Mouse (Mus musculus) liver, embryonic 14.5 days (tissue): ENCODE measurements around the gene Tns4. TPM values are rescaled to one million over a fixed set of nuclear protein-coding genes. Genes with fewer than 3 reads are reported as not detected.
A peak's percentile ranks its signal among the peaks of the same experiment; 100 is the strongest.

Experiments used
- ATAC-seq: fragments of 200-750 bp; cut with Nextera tagmentation; 2 replicates; pipeline ENCODE4 v1.8.0; 2017; ENCODE audit warnings: moderate number of reproducible peaks, mild to moderate bottlenecking, moderate library complexity; ENCODE audit not compliant: insufficient read depth
- DNase-seq, 3 experiments: peaks; one replicate each; pipeline ENCODE4 v3.0.0-alpha.2; 2012 to 2013; ENCODE audit warnings: low read depth in 3 of 3, low spot score in 3 of 3
- H3K27ac ChIP-seq: fragments of 300-500 bp; sonication (generic); 2 replicates; pipeline ENCODE4 v1.5.1; 2014; ENCODE audit warnings: moderate library complexity, mild to moderate bottlenecking, control low read depth, inconsistent platforms
- H3K27me3 ChIP-seq: fragments of 300-500 bp; sonication (generic); 2 replicates; pipeline ENCODE4 v1.6.1; 2014; ENCODE audit warnings: mild to moderate bottlenecking, low read length, moderate library complexity; ENCODE audit not compliant: control insufficient read depth, insufficient read depth
- H3K36me3 ChIP-seq: fragments of 300-500 bp; sonication (generic); replicated peaks from 2 replicates; pipeline ENCODE4 v1.6.1; 2014; ENCODE audit warnings: low read depth; ENCODE audit not compliant: control insufficient read depth, insufficient read depth
- H3K4me1 ChIP-seq, 2 experiments: fragments of 200-500 bp in 1 of 2; fragments of 300-500 bp in 1 of 2; sonication (generic) in 1 of 2; replicated peaks; 2 replicates each; pipeline ENCODE4 v1.6.1; 2012 to 2014; ENCODE audit warnings: antibody characterized with exemption in 1 of 2, inconsistent platforms in 1 of 2, low read length in 1 of 2; ENCODE audit not compliant: control insufficient read depth in 2 of 2, insufficient read depth in 2 of 2
- H3K4me2 ChIP-seq: fragments of 300-500 bp; sonication (generic); 2 replicates; pipeline ENCODE4 v1.6.1; 2014; ENCODE audit warnings: low read depth, mild to moderate bottlenecking, control low read depth, moderate library complexity
- H3K4me3 ChIP-seq, 2 experiments: fragments of 200-500 bp in 1 of 2; fragments of 300-500 bp in 1 of 2; sonication (generic) in 1 of 2; 2 replicates each; pipeline ENCODE4 v1.5.1; 2012 to 2014; ENCODE audit warnings: low read depth in 2 of 2, low read length in 2 of 2, mild to moderate bottlenecking in 2 of 2, control low read depth in 1 of 2, inconsistent platforms in 1 of 2, moderate library complexity in 1 of 2; ENCODE audit not compliant: insufficient read depth in 1 of 2
- H3K9ac ChIP-seq: fragments of 300-500 bp; sonication (generic); replicated peaks from 2 replicates; pipeline ENCODE4 v1.6.1; 2014; ENCODE audit warnings: mild to moderate bottlenecking, control low read depth, moderate library complexity
- H3K9me3 ChIP-seq: fragments of 300-500 bp; sonication (generic); 2 replicates; pipeline ENCODE4 v1.6.1; 2016; ENCODE audit warnings: low read length, mixed read lengths; ENCODE audit not compliant: control insufficient read depth
- CTCF ChIP-seq: IDR thresholded peaks from 2 replicates; pipeline ENCODE4 v1.5.1; 2016; ENCODE audit warnings: antibody characterized with exemption, low read depth, control low read depth
- EP300 ChIP-seq: IDR thresholded peaks from 2 replicates; pipeline ENCODE4 v1.6.1; 2016; ENCODE audit warnings: antibody characterized with exemption, low read depth
- WGBS: fragments of 180-500 bp; shearing (Covaris S2); extraction: QIAGEN DNeasy Blood & Tissue Kit; methylation state at CpG from one replicate; pipeline ENCODE4 v1.1.7; 2014; ENCODE audit not compliant: insufficient replicate concordance; 5-methylcytosine and 5-hydroxymethylcytosine counted together
- polyA plus RNA-seq, 2 experiments: library from polyadenylated mRNA; depleted of rRNA in 1 of 2; stranded (reverse) in 1 of 2; unstranded in 1 of 2; fragments of >200 nt; fragmentation: Nextera tagmentation in 1 of 2; extraction: Ambion mirVana in 1 of 2; gene quantifications; 2 replicates each; pipeline versions ENCODE4 v1.2.1 to v1.2.3; 2012 to 2014

Tns4 gene
- polyA plus RNA-seq, 2 experiments = 0.09 to 0.36 TPM

GRCm38 (mm10) chr11:99047120-99047519 lies 42.0 kb downstream of the Tns4 start:
- Histone ChIP-seq H3K9ac (no peak overlapping the region), H3K9me3 (no peaks in the 10 kb centered on the region), H3K4me3 (no peak overlapping the region), H3K4me1 (peaks cover 0 to 12% of the 10 kb centered on the region in 2 experiments; a peak in 2 of 4 replicates), H3K36me3 (no peaks in the 10 kb centered on the region; the same call in 1 of the 2 replicates), H3K27ac (no peak overlapping the region), H3K27me3 (peaks cover 9% of the 10 kb centered on the region), H3K4me2 (no peak overlapping the region)
- 59% methylated on average over 5 of the region's 5 CpGs for WGBS
- TF ChIP-seq CTCF = no peak
- TF ChIP-seq EP300 = no peak
- ATAC-seq (no peak), DNase-seq (no peak)

GRCm38 (mm10) chr11:99045159-99045889 lies 43.8 kb downstream of the Tns4 start:
- Histone ChIP-seq H3K4me3 (no peak overlapping the region), H3K9me3 (no peaks in the 10 kb centered on the region), H3K27me3 (peaks cover 27% of the 10 kb centered on the region), H3K4me1 (peaks cover 0 to 14% of the 10 kb centered on the region in 2 experiments; a peak in 2 of 4 replicates), H3K27ac (no peak overlapping the region), H3K36me3 (no peaks in the 10 kb centered on the region; the same call in 1 of the 2 replicates), H3K4me2 (peak overlapping the region; percentile 11), H3K9ac (no peak overlapping the region)
- DNase-seq (peak in 2 of 3 experiments; percentile 37 to 41), ATAC-seq (peak; percentile 66)
- WGBS = 66% methylated on average over 12 of the region's 12 CpGs
- TF ChIP-seq CTCF = no peak
- TF ChIP-seq EP300 = no peak

DNA sequence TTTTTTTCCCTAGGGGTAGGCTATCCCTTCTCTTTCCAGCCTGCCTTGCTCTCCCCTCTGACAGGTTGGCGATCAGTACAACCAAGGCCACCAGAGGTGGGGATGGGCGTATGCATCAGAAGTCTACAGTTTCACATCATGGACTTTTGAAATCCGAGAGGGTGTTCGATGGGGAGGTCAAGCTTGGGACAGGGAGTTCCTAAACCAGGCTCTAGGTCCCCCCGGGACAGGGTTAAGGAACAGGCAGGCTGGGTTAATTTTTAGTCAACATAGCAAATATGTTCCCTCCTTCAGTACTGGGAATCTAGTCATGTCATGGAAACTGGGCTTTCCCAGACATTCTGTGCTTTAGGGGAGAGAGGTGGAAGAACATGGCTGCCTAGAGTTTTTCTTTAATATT lies 44.8 kb downstream of the Tns4 start:
- peak; percentile 36 for ATAC-seq
- H3K4me1 ChIP-seq = peaks cover 0 to 14% of the 10 kb centered on the region in 2 experiments; a peak in 2 of 4 replicates
- TF ChIP-seq EP300 (no peak), CTCF (no peak)
- WGBS = 66% methylated on average over 5 of the region's 5 CpGs
- no peaks in the 10 kb centered on the region for H3K9me3 ChIP-seq
- peak in 1 of 3 experiments; percentile 32 for DNase-seq
- H3K27me3 ChIP-seq = peaks cover 37% of the 10 kb centered on the region
- no peak overlapping the region for H3K27ac ChIP-seq
- peak overlapping the region; percentile 46 for H3K4me2 ChIP-seq
- no peak overlapping the region for H3K4me3 ChIP-seq
- no peaks in the 10 kb centered on the region; the same call in 1 of the 2 replicates for H3K36me3 ChIP-seq
- H3K9ac ChIP-seq = no peak overlapping the region

DNA sequence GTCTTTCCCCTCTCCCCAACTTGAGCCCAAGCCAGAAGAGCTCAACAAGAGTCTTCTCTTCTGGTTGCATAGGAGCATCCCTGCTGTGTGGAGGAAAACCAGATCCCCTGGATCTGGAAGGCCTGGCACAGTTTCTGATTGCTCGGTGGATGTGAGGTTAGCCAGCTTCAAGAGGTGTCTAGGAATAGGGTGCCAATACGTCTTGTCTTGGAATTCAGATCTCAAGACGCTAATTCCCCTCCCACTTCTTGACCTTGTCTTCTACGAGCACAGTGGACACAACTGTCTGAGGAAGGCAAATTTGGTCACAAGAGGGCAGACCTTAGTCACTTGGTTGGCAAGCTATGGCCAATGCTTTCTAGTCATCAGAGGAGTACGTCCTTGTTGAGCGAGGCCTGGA lies 45.5 kb downstream of the Tns4 start:
- WGBS = 55% methylated on average over 6 of the region's 6 CpGs
- Histone ChIP-seq H3K27ac (no peak overlapping the region), H3K36me3 (no peaks in the 10 kb centered on the region; the same call in 1 of the 2 replicates), H3K9ac (no peak overlapping the region), H3K9me3 (no peaks in the 10 kb centered on the region), H3K4me1 (peaks cover 0 to 14% of the 10 kb centered on the region in 2 experiments; a peak in 2 of 4 replicates), H3K4me3 (no peak overlapping the region), H3K4me2 (peak overlapping the region; percentile 46), H3K27me3 (peaks cover 39% of the 10 kb centered on the region)
- no peak for ATAC-seq
- no peak for DNase-seq
- no peak for TF ChIP-seq CTCF
- no peak for TF ChIP-seq EP300

- ATAC-seq (no peak), DNase-seq (no peak)
- Histone ChIP-seq H3K27ac (peak overlapping the region; percentile 33), H3K4me3 (peak overlapping the region; percentile 64 to 72), H3K9ac (peak overlapping the region; percentile 9; the same call in 1 of the 2 replicates), H3K4me1 (peaks cover 0 to 14% of the 10 kb centered on the region in 2 experiments; a peak in 2 of 4 replicates), H3K36me3 (no peaks in the 10 kb centered on the region), H3K27me3 (peaks cover 39% of the 10 kb centered on the region), H3K9me3 (no peaks in the 10 kb centered on the region), H3K4me2 (peak overlapping the region; percentile 63)
- no peak for TF ChIP-seq EP300
- no peak for TF ChIP-seq CTCF
- WGBS = 8% methylated on average over 12 of the region's 12 CpGs
Observed at GRCm38 (mm10) chr11:99042834-99043431, 46.2 kb downstream of the Tns4 start.
